Mouse (Mus musculus) CH12.LX (cell line): ENCODE measurements around the gene Rpap1. TPM values are rescaled to one million over a fixed set of nuclear protein-coding genes. Genes with fewer than 3 reads are reported as not detected.

Source experiments
- DNase-seq: peaks from one replicate; pipeline ENCODE4 v3.0.0-alpha.2; 2013; ENCODE audit errors: extremely low read depth
- H3K27ac ChIP-seq: 2 replicates; pipeline ENCODE4 v1.5.1; 2012; ENCODE audit warnings: low read depth, mild to moderate bottlenecking, control low read depth, moderate library complexity; ENCODE audit not compliant: insufficient read depth
- H3K27me3 ChIP-seq: replicated peaks from 2 replicates; pipeline ENCODE3; 2012; ENCODE audit warnings: inconsistent platforms
- H3K36me3 ChIP-seq, 2 experiments: replicated peaks in 1 of 2; 2 replicates each; pipeline versions ENCODE3 to v1.6.1; 2012; ENCODE audit warnings: inconsistent platforms in 1 of 2, low read length in 1 of 2, mild to moderate bottlenecking in 1 of 2, mixed read lengths in 1 of 2, moderate library complexity in 1 of 2; ENCODE audit not compliant: control insufficient read depth in 1 of 2, insufficient read depth in 1 of 2
- H3K4me1 ChIP-seq, 2 experiments: 2 replicates each; pipeline ENCODE4 v1.6.1; 2012; ENCODE audit warnings: inconsistent platforms in 1 of 2, moderate library complexity in 1 of 2; ENCODE audit not compliant: insufficient read depth in 2 of 2, control insufficient read depth in 1 of 2
- H3K4me2 ChIP-seq: 2 replicates; pipeline ENCODE4 v1.6.1; 2012; ENCODE audit warnings: low read depth, mild to moderate bottlenecking, control low read depth; ENCODE audit not compliant: poor library complexity, insufficient read depth, severe bottlenecking
- H3K4me3 ChIP-seq, 3 experiments: fragments of 150-350 bp in 1 of 3; sonication (generic) in 1 of 3; replicated peaks in 1 of 3; 2 replicates each; pipeline versions ENCODE3 to v1.5.1; 2011 to 2012; ENCODE audit warnings: low read depth in 2 of 3, low read length in 2 of 3, mild to moderate bottlenecking in 2 of 3, moderate library complexity in 2 of 3, control low read depth in 1 of 3, improper control_type of control experiment in 1 of 3, inconsistent platforms in 1 of 3, mixed read lengths in 1 of 3; ENCODE audit not compliant: poor library complexity in 1 of 3
- H3K79me2 ChIP-seq: replicated peaks from 2 replicates; pipeline ENCODE4 v1.6.1; 2012; ENCODE audit warnings: mild to moderate bottlenecking, moderate library complexity; ENCODE audit not compliant: control insufficient read depth, poor library complexity, insufficient read depth, severe bottlenecking; ENCODE audit errors: extremely low read depth
- H3K9ac ChIP-seq: 2 replicates; pipeline ENCODE4 v1.6.1; 2012; ENCODE audit warnings: low read depth, mild to moderate bottlenecking, control low read depth, moderate library complexity; ENCODE audit not compliant: insufficient read depth
- H3K9me3 ChIP-seq: replicated peaks from 2 replicates; pipeline ENCODE3; 2012; ENCODE audit warnings: low read length, inconsistent platforms, mixed read lengths
- CHD1 ChIP-seq: IDR thresholded peaks from 2 replicates; pipeline ENCODE4 v1.6.1; 2012; ENCODE audit warnings: low read depth, low read length, improper control_type of control experiment, inconsistent platforms
- ELF1 ChIP-seq: IDR thresholded peaks from 2 replicates; pipeline ENCODE4 v1.6.1; 2014; ENCODE audit warnings: low read depth, mild to moderate bottlenecking, inconsistent platforms, low read length, improper control_type of control experiment
- GABPA ChIP-seq: IDR thresholded peaks from 2 replicates; pipeline ENCODE4 v1.6.1; 2012; ENCODE audit warnings: low read depth, low read length, improper control_type of control experiment, inconsistent platforms; ENCODE audit not compliant: insufficient replicate concordance
- IRF4 ChIP-seq: IDR thresholded peaks from 2 replicates; pipeline ENCODE4 v1.6.1; 2014; ENCODE audit warnings: low read depth, mild to moderate bottlenecking, inconsistent platforms, low read length, improper control_type of control experiment
- JUN ChIP-seq: IDR thresholded peaks from 2 replicates; pipeline ENCODE4 v1.6.1; 2011; ENCODE audit warnings: low read depth, mild to moderate bottlenecking, low read length, improper control_type of control experiment, moderate library complexity; ENCODE audit not compliant: insufficient read depth
- KAT2A ChIP-seq: IDR thresholded peaks from 2 replicates; pipeline ENCODE4 v1.6.1; 2012; ENCODE audit warnings: low read length, improper control_type of control experiment, inconsistent platforms; ENCODE audit not compliant: insufficient replicate concordance
- MAFK ChIP-seq: IDR thresholded peaks from 2 replicates; pipeline ENCODE4 v1.6.1; 2011; ENCODE audit warnings: low read length, improper control_type of control experiment; ENCODE audit not compliant: insufficient replicate concordance
- MAX ChIP-seq: IDR thresholded peaks from 2 replicates; pipeline ENCODE4 v1.6.1; 2011; ENCODE audit warnings: low read length, improper control_type of control experiment
- MAZ ChIP-seq: IDR thresholded peaks from 2 replicates; pipeline ENCODE4 v1.6.1; 2012; ENCODE audit warnings: low read depth, mild to moderate bottlenecking, inconsistent platforms, low read length, improper control_type of control experiment, moderate library complexity
- MEF2A ChIP-seq: IDR thresholded peaks from 2 replicates; pipeline ENCODE4 v1.6.1; 2014; ENCODE audit warnings: low read depth, mild to moderate bottlenecking, inconsistent platforms, low read length, improper control_type of control experiment, borderline replicate concordance
- MXI1 ChIP-seq: IDR thresholded peaks from 2 replicates; pipeline ENCODE4 v1.6.1; 2011; ENCODE audit warnings: mild to moderate bottlenecking, low read depth, low read length, improper control_type of control experiment
- MYC ChIP-seq: IDR thresholded peaks from 2 replicates; pipeline ENCODE4 v1.6.1; 2011; ENCODE audit warnings: low read depth, mild to moderate bottlenecking, improper control_type of control experiment, low read length
- NELFE ChIP-seq: IDR thresholded peaks from 2 replicates; pipeline ENCODE4 v1.6.1; 2011; ENCODE audit warnings: low read depth, low read length, improper control_type of control experiment
- NRF1 ChIP-seq: IDR thresholded peaks from 2 replicates; pipeline ENCODE4 v1.6.1; 2014; ENCODE audit warnings: low read depth, mild to moderate bottlenecking, inconsistent platforms, low read length, improper control_type of control experiment, moderate library complexity
- PAX5 ChIP-seq: IDR thresholded peaks from 2 replicates; pipeline ENCODE4 v1.6.1; 2012; ENCODE audit warnings: low read length, inconsistent platforms, mixed read lengths
- POLR2AphosphoS2 ChIP-seq: IDR thresholded peaks from 2 replicates; pipeline ENCODE4 v1.6.1; 2011; ENCODE audit warnings: low read depth, low read length, improper control_type of control experiment
- RAD21 ChIP-seq: IDR thresholded peaks from 2 replicates; pipeline ENCODE4 v1.6.1; 2011; ENCODE audit warnings: low read depth, mild to moderate bottlenecking, low read length, improper control_type of control experiment, moderate library complexity
- RCOR1 ChIP-seq: conservative IDR thresholded peaks from 2 replicates; pipeline ENCODE4 v1.6.1; 2012; ENCODE audit warnings: low read depth, mild to moderate bottlenecking, inconsistent platforms, low read length, improper control_type of control experiment
- SMC3 ChIP-seq: IDR thresholded peaks from 2 replicates; pipeline ENCODE4 v1.6.1; 2011; ENCODE audit warnings: low read depth, low read length, improper control_type of control experiment
- TBP ChIP-seq: conservative IDR thresholded peaks from 2 replicates; pipeline ENCODE4 v1.6.1; 2011; ENCODE audit warnings: low read depth, low read length, improper control_type of control experiment
- TCF12 ChIP-seq: IDR thresholded peaks from 2 replicates; pipeline ENCODE4 v1.6.1; 2014; ENCODE audit warnings: low read depth, mild to moderate bottlenecking, inconsistent platforms, low read length, improper control_type of control experiment
- USF1 ChIP-seq: IDR thresholded peaks from 2 replicates; pipeline ENCODE4 v1.6.1; 2014; ENCODE audit warnings: low read depth, mild to moderate bottlenecking, inconsistent platforms, low read length, improper control_type of control experiment
- USF2 ChIP-seq: conservative IDR thresholded peaks from 2 replicates; pipeline ENCODE4 v1.6.1; 2011; ENCODE audit warnings: low read depth, low read length, improper control_type of control experiment
- ZC3H11A ChIP-seq: IDR thresholded peaks from 2 replicates; pipeline ENCODE4 v1.6.1; 2012; ENCODE audit warnings: low read depth, mild to moderate bottlenecking, inconsistent platforms, low read length, improper control_type of control experiment
- ZKSCAN1 ChIP-seq: IDR thresholded peaks from 2 replicates; pipeline ENCODE4 v1.6.1; 2012; ENCODE audit warnings: low read depth, inconsistent platforms, low read length, improper control_type of control experiment, borderline replicate concordance
- ZMIZ1 ChIP-seq: IDR thresholded peaks from 2 replicates; pipeline ENCODE4 v1.6.1; 2012; ENCODE audit warnings: low read depth, mild to moderate bottlenecking, inconsistent platforms, low read length, improper control_type of control experiment
- dilution Hi-C: fragments of 300-500 bp; cut with MboI; formaldehyde crosslinking; loops from 2 replicates; pipeline ENCODE4 v1.14.3; 2020; ENCODE audit warnings: low sequenced_read_pairs; ENCODE audit not compliant: extremely low pct_unique_long_range_greater_than_20kb, extremely low pct_ligation_motif_present
- in situ Hi-C: fragments of 300-500 bp; cut with MboI; formaldehyde crosslinking; loops from 3 replicates; pipeline ENCODE4 v1.14.3; 2019; ENCODE audit warnings: low sequenced_read_pairs, low pct_ligation_motif_present, low pct_unique_long_range_greater_than_20kb, mixed read lengths
- polyA plus RNA-seq: library from polyadenylated mRNA; unstranded; fragments of >175 nt; gene quantifications from 2 replicates; pipeline ENCODE4 v1.2.1, GENCODE M21; 2012; ENCODE audit warnings: low read depth; ENCODE audit not compliant: insufficient read length
- total RNA-seq, 2 experiments: library from RNA; depleted of rRNA; stranded (reverse); fragments of 300-350 nt in 1 of 2; fragments of >200 nt in 1 of 2; gene quantifications; 2 replicates each; pipeline ENCODE4 v1.2.3; 2012 to 2014

Rpap1 gene
- total and polyA plus RNA-seq, 3 experiments, result 8.5 to 34.7 (median 31.8) TPM

DNA sequence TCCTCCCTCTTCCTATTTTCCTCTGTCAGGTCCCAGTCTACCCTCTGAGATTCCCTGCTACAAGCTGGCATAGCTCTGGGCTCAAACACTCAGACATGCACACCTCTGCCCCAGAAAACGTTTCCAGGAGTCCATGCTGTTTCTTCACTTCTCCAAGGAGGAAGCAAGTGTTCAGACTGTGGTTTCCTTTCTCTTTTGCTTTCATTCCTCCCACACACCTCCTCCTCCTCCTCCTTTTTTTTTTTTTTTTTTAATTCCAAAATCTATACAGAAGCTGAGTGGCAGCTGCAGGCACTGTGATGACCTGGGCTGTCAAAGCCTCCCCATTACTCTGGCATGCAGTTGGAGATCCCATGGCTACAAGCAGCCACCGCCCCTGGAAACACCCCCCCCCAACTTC, 46.8 kb downstream of the Rpap1 start:
- Histone ChIP-seq H3K9me3 (no peaks in the 10 kb centered on the region), H3K79me2 (no peaks in the 10 kb centered on the region), H3K27ac (no peak overlapping the region), H3K4me3 (no peak overlapping the region), H3K4me2 (no peak overlapping the region), H3K4me1 (peaks cover 6 to 27% of the 10 kb centered on the region in 2 experiments), H3K9ac (no peak overlapping the region), H3K27me3 (peaks cover 14% of the 10 kb centered on the region), H3K36me3 (peaks cover 0 to 7% of the 10 kb centered on the region in 2 experiments)
- dilution Hi-C loops, result no loop called here
- in situ Hi-C loops, result no loop called here
- DNase-seq, result no peak
- no peak for TF ChIP-seq TCF12
- TF ChIP-seq NELFE, result no peak
- no peak for TF ChIP-seq USF1
- TF ChIP-seq ZKSCAN1, result no peak
- TF ChIP-seq KAT2A, result no peak
- no peak for TF ChIP-seq CHD1
- TF ChIP-seq TBP, result no peak
- TF ChIP-seq USF2, result no peak
- TF ChIP-seq MAZ, result no peak
- TF ChIP-seq MAX, result no peak
- TF ChIP-seq ZMIZ1, result no peak
- TF ChIP-seq NRF1, result no peak
- no peak for TF ChIP-seq RCOR1
- TF ChIP-seq GABPA, result no peak
- TF ChIP-seq SMC3, result no peak
- TF ChIP-seq PAX5, result no peak

DNA sequence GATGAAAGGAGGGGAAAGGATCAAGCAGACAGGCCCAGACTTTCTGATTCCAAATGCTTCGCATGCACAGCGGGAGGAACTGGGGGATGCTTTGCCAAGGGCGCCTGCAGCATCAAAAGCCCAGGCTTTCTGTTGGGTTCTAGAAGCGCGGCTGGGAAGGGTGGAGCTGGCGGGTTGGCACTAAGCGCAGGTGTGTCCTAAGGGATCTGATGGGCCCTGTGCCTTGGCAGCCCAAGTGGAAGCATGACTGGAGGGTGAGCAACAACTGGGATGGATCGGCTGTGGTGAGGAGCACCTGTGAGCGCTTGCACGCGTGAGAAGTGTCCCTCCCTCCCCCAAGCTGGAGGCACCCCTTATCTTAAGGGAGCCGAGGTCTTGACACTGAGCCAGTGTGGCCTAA, 50.2 kb downstream of the Rpap1 start:
- no peaks in the 10 kb centered on the region for H3K9me3 ChIP-seq
- H3K36me3 ChIP-seq, result peaks cover 19 to 38% of the 10 kb centered on the region in 2 experiments
- TF ChIP-seq MEF2A, result no peak
- no peak for TF ChIP-seq MXI1
- no peak for TF ChIP-seq TCF12
- TF ChIP-seq RAD21, result no peak
- no peak for TF ChIP-seq POLR2AphosphoS2
- TF ChIP-seq ELF1, result no peak
- TF ChIP-seq SMC3, result no peak
- TF ChIP-seq IRF4, result no peak
- TF ChIP-seq MAFK, result no peak
- no peak for TF ChIP-seq MYC
- no peak for TF ChIP-seq USF1
- TF ChIP-seq JUN, result no peak
- TF ChIP-seq ZC3H11A, result no peak
- H3K4me1 ChIP-seq, result peaks cover 6 to 20% of the 10 kb centered on the region in 2 experiments
- no peak overlapping the region for H3K4me2 ChIP-seq
- no peak for DNase-seq
- H3K4me3 ChIP-seq, result no peak overlapping the region
- no peaks in the 10 kb centered on the region for H3K79me2 ChIP-seq
- in situ Hi-C loops (no loop called here), dilution Hi-C loops (no loop called here)
- H3K27ac ChIP-seq, result no peak overlapping the region
- no peak overlapping the region for H3K9ac ChIP-seq
- no peaks in the 10 kb centered on the region for H3K27me3 ChIP-seq
